Mouse (Mus musculus) heart, embryonic 13.5 days (tissue): Measurements from ENCODE around the gene Shf. TPM values are rescaled to one million over a fixed set of nuclear protein-coding genes. Genes with fewer than 3 reads are reported as not detected.
A peak's percentile ranks its signal among the peaks of the same experiment; 100 is the strongest.

Experiments used
- ATAC-seq: fragments of 200-750 bp; cut with Nextera tagmentation; 2 replicates; pipeline ENCODE4 v1.8.0; 2017; ENCODE audit warnings: moderate TSS enrichment; ENCODE audit not compliant: insufficient number of reproducible peaks, low FRiP score, low TSS enrichment; ENCODE audit errors: extremely low read depth
- H3K27ac ChIP-seq: fragments of 300-500 bp; sonication (generic); replicated peaks from 2 replicates; pipeline ENCODE4 v1.5.1; 2015; ENCODE audit warnings: moderate library complexity, mild to moderate bottlenecking, inconsistent platforms
- H3K27me3 ChIP-seq: fragments of 300-500 bp; sonication (generic); replicated peaks from 2 replicates; pipeline ENCODE4 v1.6.1; 2015; ENCODE audit warnings: mild to moderate bottlenecking, inconsistent platforms
- H3K36me3 ChIP-seq: fragments of 300-500 bp; sonication (generic); 2 replicates; pipeline ENCODE4 v1.6.1; 2015; ENCODE audit warnings: mild to moderate bottlenecking, inconsistent platforms
- H3K4me1 ChIP-seq: fragments of 300-500 bp; sonication (generic); 2 replicates; pipeline ENCODE4 v1.6.1; 2015; ENCODE audit warnings: inconsistent platforms
- H3K4me2 ChIP-seq: fragments of 300-500 bp; sonication (generic); 2 replicates; pipeline ENCODE4 v1.6.1; 2015; ENCODE audit warnings: inconsistent platforms, mild to moderate bottlenecking, moderate library complexity
- H3K4me3 ChIP-seq: fragments of 300-500 bp; sonication (generic); 2 replicates; pipeline ENCODE4 v1.5.1; 2015; ENCODE audit warnings: moderate library complexity, mild to moderate bottlenecking, inconsistent platforms
- H3K9ac ChIP-seq: fragments of 300-500 bp; sonication (generic); 2 replicates; pipeline ENCODE4 v1.6.1; 2015; ENCODE audit warnings: inconsistent platforms, mild to moderate bottlenecking, moderate library complexity
- H3K9me3 ChIP-seq: fragments of 300-500 bp; sonication (generic); 2 replicates; pipeline ENCODE4 v1.6.1; 2016; ENCODE audit warnings: inconsistent platforms
- WGBS: fragments of 180-500 bp; shearing (Covaris S2); methylation state at CpG from one replicate; pipeline ENCODE4 v1.1.7; 2015; ENCODE audit warnings: mixed read lengths; 5-methylcytosine and 5-hydroxymethylcytosine counted together
- polyA plus RNA-seq: library from polyadenylated mRNA; unstranded; fragments of >200 nt; fragmentation: Nextera tagmentation; extraction: Ambion mirVana; gene quantifications from 2 replicates; pipeline ENCODE4 v1.2.1, GENCODE M21; 2015

Gene Shf
- polyA plus RNA-seq, 1 experiment from 2014 or later = 1.8 TPM

DNA sequence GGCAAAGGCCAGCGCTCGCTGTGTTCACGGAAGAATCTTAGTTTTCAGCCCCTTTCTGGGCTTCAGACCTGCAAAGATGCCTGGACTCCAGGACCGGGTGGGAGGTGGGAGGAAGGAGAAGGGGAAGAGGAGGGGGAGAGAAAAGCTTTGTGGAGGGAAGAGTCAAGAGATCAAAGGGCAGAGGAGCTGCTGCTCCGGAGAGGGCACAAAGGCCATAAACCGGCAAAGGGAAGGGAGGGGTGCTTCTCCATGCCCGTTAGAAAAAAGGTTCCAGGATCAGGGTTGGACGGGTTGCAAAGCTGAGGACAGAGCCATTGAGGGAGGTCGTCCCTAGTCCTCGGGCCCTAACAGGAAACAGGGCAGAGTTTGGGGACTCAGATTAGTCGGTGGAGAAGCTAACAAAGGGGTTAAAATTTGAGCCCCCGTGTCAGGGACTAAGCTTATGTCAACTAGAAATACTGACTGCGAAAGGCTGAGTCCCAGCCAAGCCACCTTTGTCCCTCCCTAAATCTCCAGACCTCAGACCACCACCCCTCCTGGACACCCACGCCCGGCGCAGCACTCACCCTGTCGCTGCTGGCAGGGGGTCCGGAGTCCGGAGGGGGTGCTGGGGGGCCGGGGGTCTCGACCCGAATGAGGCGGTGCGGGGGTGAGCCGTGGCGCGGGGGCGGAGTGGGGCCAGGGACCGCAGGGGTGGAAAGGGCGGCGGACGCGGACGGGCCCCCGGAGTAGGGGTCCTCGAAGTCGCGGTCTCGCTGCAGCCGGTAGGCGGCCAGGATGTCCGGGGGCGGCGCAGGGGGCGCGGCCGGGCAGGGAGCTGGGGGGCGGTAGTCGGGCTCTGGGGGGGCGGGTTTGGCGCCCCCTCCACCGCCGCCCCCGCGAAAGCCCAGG is 636 bp downstream of the Shf start:
- WGBS = 2% methylated on average over 40 of the region's 55 CpGs

DNA sequence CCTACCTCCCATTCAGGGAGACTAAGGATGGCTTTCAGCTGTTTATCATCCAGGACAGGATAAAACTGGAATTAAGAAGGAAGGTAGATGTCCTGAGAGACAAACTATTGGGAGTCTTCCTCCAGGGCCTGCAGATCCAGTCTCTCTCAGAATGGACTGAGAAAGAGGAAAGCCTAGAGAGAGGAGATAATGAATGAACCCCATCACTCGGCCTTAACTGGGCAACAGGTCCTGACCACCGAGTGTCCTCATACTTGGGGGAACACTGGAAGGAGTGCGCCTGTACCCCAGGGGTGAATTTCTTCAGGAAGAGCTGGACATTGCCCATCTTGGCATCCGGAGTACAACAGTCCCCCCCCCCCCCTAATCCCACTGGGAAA is 1.3 kb downstream of the Shf start:
- H3K27me3 ChIP-seq = peaks cover 24% of the 10 kb centered on the region
- peaks cover 14% of the 10 kb centered on the region for H3K36me3 ChIP-seq
- ATAC-seq = no peak
- 25% methylated on average over 4 of the region's 4 CpGs for WGBS
- H3K4me1 ChIP-seq = peaks cover 37% of the 10 kb centered on the region
- peak overlapping the region; percentile 96 for H3K9ac ChIP-seq
- no peak overlapping the region for H3K27ac ChIP-seq
- peak overlapping the region; percentile 87 for H3K4me2 ChIP-seq
- peak overlapping the region; percentile 82 for H3K4me3 ChIP-seq
- H3K9me3 ChIP-seq = 0 out of 2 replicates have a peak, but pooled peaks cover 2% of the 10 kb centered on the region

More for the DNA sequence above, 636 bp downstream of the Shf start:
- H3K27ac ChIP-seq = peak overlapping the region; percentile 54; the same call in 1 of the 2 replicates
- H3K36me3 ChIP-seq = peaks cover 8% of the 10 kb centered on the region
- peak overlapping the region; percentile 87 for H3K4me2 ChIP-seq
- H3K4me1 ChIP-seq = peaks cover 37% of the 10 kb centered on the region
- peak; percentile 58 for ATAC-seq
- peak overlapping the region; percentile 82 for H3K4me3 ChIP-seq
- no peaks in the 10 kb centered on the region for H3K9me3 ChIP-seq
- H3K9ac ChIP-seq = peak overlapping the region; percentile 96
- peaks cover 24% of the 10 kb centered on the region for H3K27me3 ChIP-seq

DNA sequence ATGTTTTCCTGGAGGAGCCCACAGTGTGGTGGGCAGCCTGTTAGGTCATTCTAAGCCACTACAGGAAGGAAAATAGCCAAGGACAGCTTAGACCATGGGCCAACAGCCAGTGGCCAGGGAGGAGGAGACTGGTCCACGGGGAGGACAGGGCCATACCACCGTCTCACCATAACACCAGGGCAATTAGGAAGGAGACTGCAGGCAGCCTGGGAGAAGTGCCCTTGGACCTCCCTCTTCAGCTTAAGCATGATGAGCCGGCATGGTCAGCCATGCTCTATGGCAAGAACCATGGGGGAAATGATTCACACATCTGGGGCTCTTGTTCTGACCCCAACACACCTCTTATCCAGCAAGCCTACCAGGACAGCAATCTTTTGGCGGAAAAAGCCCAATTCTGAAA is 1.8 kb downstream of the Shf start:
- H3K9ac ChIP-seq = peak overlapping the region; percentile 96; the same call in 1 of the 2 replicates
- 0 out of 2 replicates have a peak, but pooled peaks cover 2% of the 10 kb centered on the region for H3K9me3 ChIP-seq
- H3K4me1 ChIP-seq = peaks cover 42% of the 10 kb centered on the region
- peaks cover 23% of the 10 kb centered on the region for H3K27me3 ChIP-seq
- no peak for ATAC-seq
- H3K4me3 ChIP-seq = peak overlapping the region; percentile 82
- peak overlapping the region; percentile 87 for H3K4me2 ChIP-seq
- WGBS = 43% methylated on average over 4 of the region's 4 CpGs
- H3K36me3 ChIP-seq = peaks cover 14% of the 10 kb centered on the region
- H3K27ac ChIP-seq = no peak overlapping the region

DNA sequence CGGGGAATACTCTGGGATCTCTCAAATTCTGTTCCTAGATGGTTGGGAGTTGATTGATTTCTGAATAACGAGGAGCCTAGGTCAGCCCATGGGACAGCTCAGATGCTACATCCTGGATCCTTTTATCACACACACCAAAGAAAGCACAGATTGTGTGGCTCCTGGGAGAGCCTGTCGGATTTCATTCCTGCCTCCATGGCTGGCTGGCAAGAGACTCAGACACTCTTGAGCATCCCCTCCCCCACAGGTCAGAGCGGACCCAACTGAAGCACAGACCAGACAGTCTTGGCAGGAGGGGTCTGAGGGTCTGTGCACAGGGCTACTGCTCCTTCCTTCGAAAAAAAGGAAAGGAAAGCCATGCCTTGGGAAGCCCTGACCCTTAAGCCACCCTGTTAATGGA is 2.3 kb downstream of the Shf start:
- 41% methylated on average over 5 of the region's 5 CpGs for WGBS
- H3K27ac ChIP-seq = no peak overlapping the region
- 0 out of 2 replicates have a peak, but pooled peaks cover 2% of the 10 kb centered on the region for H3K9me3 ChIP-seq
- peak overlapping the region; percentile 87 for H3K4me2 ChIP-seq
- H3K36me3 ChIP-seq = peaks cover 14% of the 10 kb centered on the region
- H3K27me3 ChIP-seq = peaks cover 19% of the 10 kb centered on the region
- no peak for ATAC-seq
- H3K4me1 ChIP-seq = peaks cover 42% of the 10 kb centered on the region
- peak overlapping the region; percentile 44; the same call in 1 of the 2 replicates for H3K9ac ChIP-seq
- peak overlapping the region; percentile 82 for H3K4me3 ChIP-seq

DNA sequence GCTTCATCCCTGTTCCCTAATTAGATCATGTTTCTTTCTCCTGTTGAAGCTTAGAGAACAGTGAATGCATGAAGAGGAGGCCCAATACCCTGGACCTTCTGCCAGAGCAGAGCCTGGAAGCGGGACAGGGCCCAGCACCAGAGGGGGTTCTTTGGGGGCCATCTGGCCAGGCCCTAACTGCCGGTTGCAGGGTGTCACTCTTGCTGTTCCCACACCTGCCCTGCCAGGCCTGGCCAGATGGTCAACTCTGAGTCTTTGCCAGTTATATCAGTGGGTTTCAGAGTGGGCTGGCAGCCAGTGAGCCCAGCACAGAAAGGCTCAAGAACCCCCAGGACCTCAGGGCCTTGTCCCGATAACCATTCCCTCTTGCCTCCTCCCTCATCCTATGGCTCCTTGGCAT is 2.9 kb downstream of the Shf start:
- H3K36me3 ChIP-seq = peaks cover 14% of the 10 kb centered on the region
- ATAC-seq = no peak
- no peak overlapping the region for H3K4me3 ChIP-seq
- peak overlapping the region; percentile 87; the same call in 1 of the 2 replicates for H3K4me2 ChIP-seq
- H3K4me1 ChIP-seq = peaks cover 44% of the 10 kb centered on the region
- H3K27me3 ChIP-seq = peaks cover 15% of the 10 kb centered on the region
- H3K9ac ChIP-seq = no peak overlapping the region
- 77% methylated on average over 3 of the region's 3 CpGs for WGBS
- 0 out of 2 replicates have a peak, but pooled peaks cover 2% of the 10 kb centered on the region for H3K9me3 ChIP-seq
- no peak overlapping the region for H3K27ac ChIP-seq

DNA sequence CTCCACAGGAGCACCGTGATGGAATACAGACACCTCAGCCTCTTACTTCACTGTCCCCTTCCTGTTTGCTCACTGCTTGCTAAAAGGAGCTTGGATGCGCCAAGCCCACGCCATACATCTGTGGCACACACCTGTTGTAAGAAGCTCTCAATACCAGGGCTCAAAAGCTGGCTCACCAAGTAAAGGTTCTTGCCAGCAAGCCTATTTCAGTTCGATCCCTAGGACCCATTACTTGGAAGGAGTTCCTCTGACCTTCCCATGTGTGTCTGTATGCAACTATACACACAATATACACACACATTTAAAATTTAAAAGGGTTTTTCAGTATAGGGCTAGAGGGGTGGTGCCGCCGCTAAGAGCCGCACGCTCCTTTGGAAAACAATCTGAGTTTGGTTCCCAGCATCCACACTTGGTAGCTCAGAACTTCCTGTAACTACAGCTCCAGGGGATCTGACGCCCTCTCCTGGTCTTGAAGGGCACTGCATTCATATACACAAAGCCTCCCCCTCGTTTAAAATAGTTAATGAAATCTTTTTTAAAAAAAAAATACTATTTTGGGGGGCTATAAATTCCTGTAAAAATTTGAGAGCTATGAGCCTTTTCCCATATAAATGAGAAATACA is 3.6 kb downstream of the Shf start:
- peaks cover 14% of the 10 kb centered on the region for H3K36me3 ChIP-seq
- ATAC-seq = no peak
- H3K9ac ChIP-seq = no peak overlapping the region
- peaks cover 44% of the 10 kb centered on the region for H3K4me1 ChIP-seq
- H3K27ac ChIP-seq = no peak overlapping the region
- 0 out of 2 replicates have a peak, but pooled peaks cover 2% of the 10 kb centered on the region for H3K9me3 ChIP-seq
- 75% methylated on average over 10 of the region's 10 CpGs for WGBS
- H3K27me3 ChIP-seq = peaks cover 9% of the 10 kb centered on the region
- H3K4me2 ChIP-seq = no peak overlapping the region
- no peak overlapping the region for H3K4me3 ChIP-seq

DNA sequence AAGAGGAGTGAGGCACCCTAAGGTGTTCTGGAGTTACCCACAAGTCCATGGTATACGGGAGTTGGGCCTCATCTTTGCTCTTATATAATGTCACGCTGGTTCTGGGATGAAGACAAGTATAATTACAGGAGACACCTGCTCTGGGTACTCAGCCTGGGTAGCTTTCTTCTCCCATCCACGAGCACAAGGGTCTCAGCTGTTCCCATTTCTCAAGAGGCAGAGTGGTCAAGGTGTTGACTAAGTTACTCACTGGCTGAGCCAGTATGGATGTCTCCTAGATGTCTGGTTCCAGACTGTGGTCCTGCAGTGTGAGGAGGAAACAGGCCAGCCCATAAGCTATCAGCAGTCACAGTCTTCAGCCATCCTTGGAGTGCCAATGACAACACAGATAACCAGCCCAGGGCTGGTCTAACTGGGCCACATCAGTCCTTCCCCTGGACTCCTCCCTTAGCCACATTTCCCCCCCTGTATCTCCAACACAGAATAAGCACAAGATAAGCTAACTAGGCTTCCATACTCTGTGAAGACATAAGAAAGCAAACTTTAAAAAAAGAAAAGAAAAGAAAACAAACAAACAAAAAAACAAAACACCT is 4.5 kb downstream of the Shf start:
- H3K9ac ChIP-seq = no peak overlapping the region
- WGBS = 77% methylated on average over 3 of the region's 3 CpGs
- H3K4me2 ChIP-seq = no peak overlapping the region
- peaks cover 14% of the 10 kb centered on the region for H3K36me3 ChIP-seq
- no peak overlapping the region for H3K27ac ChIP-seq
- no peak overlapping the region for H3K4me3 ChIP-seq
- peaks cover under 1% of the 10 kb centered on the region; the same call in 1 of the 2 replicates for H3K27me3 ChIP-seq
- no peak for ATAC-seq
- 0 out of 2 replicates have a peak, but pooled peaks cover 2% of the 10 kb centered on the region for H3K9me3 ChIP-seq
- peaks cover 41% of the 10 kb centered on the region for H3K4me1 ChIP-seq

DNA sequence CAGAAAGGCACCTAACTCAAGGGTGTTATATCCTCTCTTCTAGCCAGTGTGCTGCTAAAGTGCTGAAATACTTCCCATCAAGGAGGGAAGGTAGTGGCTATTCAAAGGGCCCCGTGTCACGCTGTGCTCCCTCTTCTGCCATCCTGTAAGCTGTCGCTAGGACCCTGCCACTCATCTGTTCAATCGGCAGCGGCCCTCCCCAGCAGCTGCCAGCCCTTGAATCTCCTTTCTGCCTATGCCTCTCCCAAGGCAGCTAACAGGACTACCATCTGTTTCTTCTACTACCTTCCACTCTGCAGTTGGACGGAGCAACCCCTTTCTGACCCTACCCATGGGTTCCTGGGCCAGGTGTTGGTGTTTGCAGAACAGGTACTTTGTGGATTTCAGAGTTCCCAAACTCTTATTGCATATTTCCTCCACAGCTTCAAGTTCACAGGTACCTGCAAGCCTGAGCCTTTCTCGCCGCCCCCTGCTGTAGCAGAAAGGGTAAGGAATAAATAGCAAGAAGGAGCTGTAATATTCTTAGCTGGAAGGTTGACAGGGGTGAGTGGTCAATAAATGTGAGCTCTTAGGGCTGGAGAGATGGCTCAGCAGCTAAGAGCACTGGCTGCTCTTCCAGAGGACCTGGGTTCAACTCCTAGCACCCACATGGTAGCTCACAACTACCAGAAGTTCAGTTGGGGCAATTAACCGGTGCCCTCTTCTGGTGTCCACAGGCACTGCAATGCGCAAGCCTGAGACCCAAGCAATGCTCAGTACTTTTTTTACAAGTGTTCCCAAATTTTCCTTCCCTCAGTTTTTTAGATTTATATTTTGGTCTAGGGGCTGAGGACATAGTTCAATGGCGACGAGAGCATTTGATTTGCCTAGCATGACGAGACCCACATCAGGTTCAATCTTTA is 6.1 kb downstream of the Shf start:
- H3K4me2 ChIP-seq = no peak overlapping the region
- WGBS = 82% methylated on average over 13 of the region's 13 CpGs
- H3K27ac ChIP-seq = no peak overlapping the region
- no peaks in the 10 kb centered on the region for H3K27me3 ChIP-seq
- no peak overlapping the region for H3K9ac ChIP-seq
- peaks cover 14% of the 10 kb centered on the region for H3K36me3 ChIP-seq
- H3K4me1 ChIP-seq = peaks cover 35% of the 10 kb centered on the region
- H3K4me3 ChIP-seq = no peak overlapping the region
- no peak for ATAC-seq
- H3K9me3 ChIP-seq = 0 out of 2 replicates have a peak, but pooled peaks cover 2% of the 10 kb centered on the region

DNA sequence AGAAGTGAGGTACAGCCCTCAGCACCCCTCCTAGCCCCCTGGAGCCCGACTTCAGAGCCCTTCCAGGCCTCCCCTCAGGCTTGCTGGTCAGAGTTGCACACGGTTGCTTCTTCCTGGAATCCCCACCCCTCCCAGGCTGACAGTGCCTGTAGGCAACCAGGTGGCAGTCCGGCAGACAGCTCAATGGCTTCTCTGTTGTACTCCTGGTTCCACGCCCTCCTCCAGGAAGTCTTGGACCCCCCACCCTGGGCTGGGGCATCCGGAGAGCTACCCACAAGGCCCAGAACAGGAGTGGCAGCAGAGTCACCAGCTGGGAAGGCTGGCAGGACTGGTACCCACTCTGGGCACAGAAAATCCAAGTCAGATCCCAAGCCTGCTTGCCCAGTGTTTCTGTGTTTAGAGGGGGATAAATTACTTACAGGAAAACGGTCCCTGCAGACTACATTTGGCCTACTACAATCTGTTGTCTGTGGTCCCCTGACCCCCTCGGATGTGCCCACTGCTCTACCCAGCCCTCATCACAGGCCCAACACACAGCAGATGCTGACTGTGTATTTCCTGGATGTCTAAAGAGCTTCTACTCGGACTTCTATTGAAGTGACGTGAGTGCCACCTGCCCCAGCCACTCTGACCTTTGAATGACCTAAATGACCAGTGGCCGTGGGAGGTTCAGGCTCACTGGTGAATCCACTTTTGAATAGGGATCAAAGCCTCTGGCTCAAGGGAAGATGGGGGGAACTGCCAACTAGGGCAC is 6.9 kb downstream of the Shf start:
- no peak overlapping the region for H3K4me2 ChIP-seq
- peaks cover 26% of the 10 kb centered on the region for H3K4me1 ChIP-seq
- no peak overlapping the region for H3K9ac ChIP-seq
- 69% methylated on average over 10 of the region's 10 CpGs for WGBS
- H3K9me3 ChIP-seq = 0 out of 2 replicates have a peak, but pooled peaks cover 2% of the 10 kb centered on the region
- 0 out of 2 replicates have a peak, but pooled peaks have one; percentile 10 for ATAC-seq
- H3K27me3 ChIP-seq = no peaks in the 10 kb centered on the region
- no peak overlapping the region for H3K27ac ChIP-seq
- H3K4me3 ChIP-seq = no peak overlapping the region
- H3K36me3 ChIP-seq = peaks cover 21% of the 10 kb centered on the region

DNA sequence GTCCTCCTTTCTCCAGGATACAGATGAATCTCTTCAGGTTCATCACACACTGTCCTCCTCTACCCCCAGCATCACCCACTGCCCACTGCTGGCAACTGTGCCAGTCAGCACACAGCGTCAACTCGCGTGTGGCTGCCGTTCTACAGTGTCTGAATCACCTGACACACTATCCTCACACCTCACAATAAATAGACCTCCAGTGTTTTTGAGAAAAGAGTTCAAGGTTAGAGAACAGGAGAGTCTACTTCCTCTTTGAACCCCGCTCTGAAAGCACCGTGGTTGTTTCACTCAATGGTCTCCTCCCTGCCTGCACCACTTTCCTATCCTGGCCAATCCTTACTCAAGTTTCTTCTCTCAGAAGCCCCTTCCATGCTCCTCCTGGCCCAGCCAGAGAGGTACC is 7.8 kb downstream of the Shf start:
- H3K9ac ChIP-seq = no peak overlapping the region
- 0 out of 2 replicates have a peak, but pooled peaks cover 2% of the 10 kb centered on the region for H3K9me3 ChIP-seq
- H3K4me1 ChIP-seq = peaks cover 18% of the 10 kb centered on the region
- H3K36me3 ChIP-seq = peaks cover 29% of the 10 kb centered on the region
- no peaks in the 10 kb centered on the region for H3K27me3 ChIP-seq
- no peak overlapping the region for H3K27ac ChIP-seq
- H3K4me3 ChIP-seq = no peak overlapping the region
- no peak overlapping the region for H3K4me2 ChIP-seq
- 79% methylated on average over 6 of the region's 6 CpGs for WGBS
- ATAC-seq = no peak
